Mouse (Mus musculus) forebrain, embryonic 15.5 days (tissue): ENCODE results near the gene Zc3h18. TPM values are rescaled to one million over a fixed set of nuclear protein-coding genes. Genes with fewer than 3 reads are reported as not detected.

Source experiments
- ATAC-seq: fragments of 200-750 bp; cut with Nextera tagmentation; replicated peaks from 2 replicates; pipeline ENCODE4 v1.8.0; 2017; ENCODE audit warnings: mild to moderate bottlenecking, moderate TSS enrichment, moderate library complexity
- H3K27ac ChIP-seq: fragments of 300-500 bp; sonication (generic); replicated peaks from 2 replicates; pipeline ENCODE4 v1.5.1; 2015; ENCODE audit warnings: mild to moderate bottlenecking, inconsistent platforms
- H3K27me3 ChIP-seq: fragments of 300-500 bp; sonication (generic); 2 replicates; pipeline ENCODE4 v1.6.1; 2015; ENCODE audit warnings: inconsistent platforms
- H3K36me3 ChIP-seq: fragments of 300-500 bp; sonication (generic); 2 replicates; pipeline ENCODE4 v1.6.1; 2015; ENCODE audit warnings: mild to moderate bottlenecking, inconsistent platforms
- H3K4me1 ChIP-seq: fragments of 300-500 bp; sonication (generic); 2 replicates; pipeline ENCODE4 v1.6.1; 2015; ENCODE audit warnings: inconsistent platforms
- H3K4me2 ChIP-seq: fragments of 300-500 bp; sonication (generic); replicated peaks from 2 replicates; pipeline ENCODE4 v1.6.1; 2015; ENCODE audit warnings: mild to moderate bottlenecking, inconsistent platforms
- H3K4me3 ChIP-seq: fragments of 300-500 bp; sonication (generic); 2 replicates; pipeline ENCODE4 v1.5.1; 2015; ENCODE audit warnings: mild to moderate bottlenecking, inconsistent platforms
- H3K9ac ChIP-seq: fragments of 300-500 bp; sonication (generic); replicated peaks from 2 replicates; pipeline ENCODE4 v1.6.1; 2015; ENCODE audit warnings: mild to moderate bottlenecking, inconsistent platforms
- H3K9me3 ChIP-seq: fragments of 300-500 bp; sonication (generic); 2 replicates; pipeline ENCODE4 v1.6.1; 2016; ENCODE audit warnings: inconsistent platforms
- WGBS: fragments of 180-500 bp; shearing (Covaris S2); methylation state at CpG from one replicate; pipeline ENCODE4 v1.1.7; 2015; ENCODE audit warnings: mixed read lengths; 5-methylcytosine and 5-hydroxymethylcytosine counted together
- polyA plus RNA-seq: library from polyadenylated mRNA; unstranded; fragments of >200 nt; fragmentation: Nextera tagmentation; extraction: Ambion mirVana; gene quantifications from 2 replicates; pipeline ENCODE4 v1.2.1, GENCODE M21; 2015

The Zc3h18 gene
- polyA plus RNA-seq, 1 experiment from 2014 or later, result 48.4 TPM

DNA sequence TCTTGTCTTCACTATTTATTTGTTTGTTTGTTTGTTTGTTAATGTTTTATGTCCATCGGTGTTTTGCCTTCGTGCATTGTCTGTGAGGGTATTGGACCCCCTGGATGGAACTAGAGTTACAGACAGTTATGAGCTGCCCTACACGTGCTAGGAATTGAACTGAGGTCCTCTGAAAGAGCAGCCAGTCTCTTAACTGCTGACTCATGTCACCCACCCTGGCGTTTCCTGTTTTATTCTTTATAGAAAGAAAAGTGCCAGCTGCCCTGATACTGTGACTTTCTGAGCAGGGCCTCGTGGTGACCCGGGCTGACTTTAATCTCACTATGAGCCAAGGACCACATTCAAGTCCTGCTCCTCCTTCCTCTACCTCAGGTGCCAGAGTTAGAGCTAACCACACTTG, 39.1 kb downstream of the Zc3h18 start:
- no peaks in the 10 kb centered on the region for H3K27me3 ChIP-seq
- H3K27ac ChIP-seq, result no peak overlapping the region
- no peaks in the 10 kb centered on the region for H3K9me3 ChIP-seq
- H3K4me3 ChIP-seq, result no peak overlapping the region
- peaks cover 71% of the 10 kb centered on the region for H3K36me3 ChIP-seq
- no peak overlapping the region for H3K9ac ChIP-seq
- no peak overlapping the region for H3K4me2 ChIP-seq
- WGBS, result 92% methylated on average over 6 of the region's 6 CpGs
- ATAC-seq, result no peak
- H3K4me1 ChIP-seq, result no peaks in the 10 kb centered on the region

DNA sequence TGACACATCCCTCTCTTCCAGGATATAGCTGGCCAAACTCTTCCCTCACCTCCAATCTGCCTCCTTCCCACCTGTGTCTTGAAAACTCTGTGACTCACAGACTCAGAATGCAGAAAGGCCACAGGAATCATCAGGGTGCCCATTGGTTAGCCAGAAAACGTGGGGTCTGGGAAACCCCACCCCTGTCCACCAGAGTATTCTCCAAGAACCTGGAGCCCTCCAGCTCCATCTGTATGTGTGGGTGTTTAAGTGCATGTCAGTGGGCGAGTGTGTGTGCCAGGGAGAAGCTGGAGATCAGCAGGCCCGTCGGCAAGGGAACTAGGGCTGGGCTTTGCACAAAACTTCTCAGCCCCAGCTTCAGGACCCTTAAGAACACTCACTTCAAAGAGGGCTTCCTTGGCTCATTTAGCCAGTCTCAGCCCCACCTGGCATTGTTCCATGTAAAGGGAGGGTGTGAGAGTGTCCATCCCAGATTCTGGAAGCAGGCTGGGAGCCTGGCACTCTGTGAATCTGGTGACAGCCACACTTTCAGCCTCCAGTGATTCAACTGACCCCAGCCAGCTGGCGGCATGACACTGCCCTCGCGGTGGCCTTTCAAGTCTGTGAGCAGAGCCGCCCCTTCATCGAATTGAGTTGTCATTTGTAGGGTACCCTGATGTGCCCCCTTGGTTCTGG, 43.6 kb downstream of the Zc3h18 start:
- no peak for ATAC-seq
- no peak overlapping the region for H3K4me2 ChIP-seq
- H3K27me3 ChIP-seq, result no peaks in the 10 kb centered on the region
- no peak overlapping the region for H3K9ac ChIP-seq
- WGBS, result 60% methylated on average over 9 of the region's 9 CpGs
- no peaks in the 10 kb centered on the region for H3K4me1 ChIP-seq
- H3K36me3 ChIP-seq, result peaks cover 28% of the 10 kb centered on the region
- no peak overlapping the region for H3K4me3 ChIP-seq
- H3K9me3 ChIP-seq, result no peaks in the 10 kb centered on the region
- no peak overlapping the region for H3K27ac ChIP-seq

DNA sequence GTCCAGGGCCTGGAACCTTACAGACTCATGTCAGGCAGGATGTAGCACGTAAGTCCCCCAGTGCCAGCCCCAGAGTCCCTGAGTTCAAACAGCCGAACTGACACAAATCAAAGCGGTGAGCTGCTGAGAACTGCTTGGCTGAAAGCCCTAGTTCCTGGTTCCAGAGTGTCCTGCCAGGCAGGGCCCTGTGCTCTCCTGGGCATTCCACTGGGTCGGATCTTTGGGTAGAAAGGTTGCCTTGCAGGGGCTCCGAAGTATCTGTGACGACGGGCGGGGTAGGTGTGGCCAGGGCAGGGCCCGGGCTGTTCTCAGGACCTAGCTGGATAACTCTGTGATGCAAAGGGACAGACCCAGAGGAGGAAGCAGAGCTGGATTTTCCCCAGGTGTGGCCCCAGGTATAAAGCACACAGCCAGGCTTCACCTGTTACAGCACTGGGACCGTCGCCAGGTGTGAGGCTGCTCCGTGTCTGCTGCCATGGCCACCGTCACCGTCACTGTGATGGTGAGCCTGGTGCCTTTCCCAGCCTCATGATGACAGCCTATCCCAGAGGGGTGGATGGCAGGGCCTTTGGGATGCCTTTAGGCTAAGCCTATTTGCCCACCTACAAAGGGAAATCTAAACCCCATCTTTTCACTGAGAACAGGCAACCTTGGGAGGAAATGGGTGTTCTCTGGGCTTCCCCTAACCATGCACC, 45.1 kb downstream of the Zc3h18 start, which contains the start of gene Il17c:
TSS of gene Il17c (plus strand) at position 645 of the 695 bp plus-strand sequence.
- H3K4me1 ChIP-seq, result no peaks in the 10 kb centered on the region
- no peak within 1 kb of the TSS for H3K4me2 ChIP-seq
- WGBS, result 83% methylated on average over 14 of the region's 14 CpGs
- H3K9ac ChIP-seq, result no peak within 1 kb of the TSS
- H3K4me3 ChIP-seq, result no peak within 1 kb of the TSS
- ATAC-seq, result no peak
- H3K27ac ChIP-seq, result no peak within 1 kb of the TSS
- peaks cover 13% of the 10 kb centered on the region for H3K36me3 ChIP-seq
- no peaks in the 10 kb centered on the region for H3K27me3 ChIP-seq
- no peaks in the 10 kb centered on the region for H3K9me3 ChIP-seq

DNA sequence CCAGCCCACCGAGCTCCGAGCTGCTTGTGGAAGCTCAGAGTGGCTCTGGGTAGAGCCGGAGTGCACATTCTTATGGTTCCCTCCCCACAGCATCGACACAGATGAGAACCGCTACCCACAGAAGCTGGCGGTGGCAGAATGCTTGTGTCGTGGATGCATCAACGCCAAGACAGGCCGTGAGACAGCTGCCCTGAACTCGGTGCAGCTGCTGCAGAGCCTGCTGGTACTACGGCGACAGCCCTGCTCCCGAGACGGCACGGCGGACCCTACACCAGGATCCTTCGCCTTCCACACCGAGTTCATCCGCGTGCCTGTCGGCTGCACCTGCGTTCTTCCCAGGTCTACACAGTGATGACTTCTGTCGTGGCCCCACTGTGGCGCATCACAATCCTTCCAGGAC, 46.8 kb downstream of the Zc3h18 start:
- ATAC-seq, result no peak
- H3K4me2 ChIP-seq, result no peak overlapping the region
- 88% methylated on average over 24 of the region's 24 CpGs for WGBS

DNA sequence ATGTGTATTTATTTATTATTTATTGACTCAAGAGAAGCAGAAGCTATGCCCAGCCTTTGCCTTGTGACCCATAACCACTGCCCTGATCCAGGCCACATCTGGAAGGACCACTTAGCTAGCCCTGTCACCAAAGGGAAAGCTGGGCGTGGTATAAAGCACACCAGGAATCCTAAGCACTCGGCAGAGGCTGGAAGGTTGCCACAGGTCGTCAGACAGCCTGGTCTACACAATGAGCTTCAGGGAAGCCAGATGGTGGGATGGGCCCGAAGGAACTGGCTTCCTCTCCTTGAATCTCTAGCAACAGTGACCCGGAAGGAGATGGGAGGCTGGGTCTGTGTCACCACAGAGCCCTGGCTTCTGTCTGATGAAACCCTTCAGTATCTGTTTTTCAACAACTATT, 47.2 kb downstream of the Zc3h18 start:
- Histone ChIP-seq H3K4me1 (no peaks in the 10 kb centered on the region), H3K9me3 (no peaks in the 10 kb centered on the region), H3K9ac (no peak overlapping the region), H3K36me3 (no peaks in the 10 kb centered on the region), H3K4me3 (no peak overlapping the region), H3K27me3 (no peaks in the 10 kb centered on the region), H3K27ac (no peak overlapping the region), H3K4me2 (no peak overlapping the region)
- no peak for ATAC-seq
- WGBS, result 46% methylated on average over 5 of the region's 5 CpGs

More for the DNA sequence above, 46.8 kb downstream of the Zc3h18 start:
- H3K9ac ChIP-seq, result no peak overlapping the region
- H3K4me1 ChIP-seq, result no peaks in the 10 kb centered on the region
- H3K27me3 ChIP-seq, result no peaks in the 10 kb centered on the region
- H3K27ac ChIP-seq, result no peak overlapping the region
- H3K9me3 ChIP-seq, result no peaks in the 10 kb centered on the region
- H3K4me3 ChIP-seq, result no peak overlapping the region
- 0 out of 2 replicates have a peak, but pooled peaks cover 3% of the 10 kb centered on the region for H3K36me3 ChIP-seq

DNA sequence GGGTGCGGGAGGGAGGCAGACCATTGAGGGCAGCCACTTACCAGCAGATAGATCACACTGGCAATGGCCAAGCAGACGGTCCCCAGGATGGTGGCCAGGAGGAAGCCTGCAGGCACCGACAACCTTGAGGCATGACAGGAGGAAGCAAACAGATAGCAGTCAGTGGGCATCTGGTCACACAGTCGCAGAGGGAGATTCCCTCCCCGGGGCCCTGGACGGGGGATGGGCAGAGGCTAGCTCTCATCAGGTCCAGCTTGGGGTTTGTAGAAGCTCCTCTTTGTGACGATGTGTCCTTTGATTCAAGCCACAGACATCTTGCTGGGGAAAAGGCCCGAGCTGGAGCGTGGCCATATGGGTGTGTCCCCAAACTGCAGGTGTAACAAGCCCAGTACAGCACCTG, 49.7 kb downstream of the Zc3h18 start:
- no peaks in the 10 kb centered on the region for H3K27me3 ChIP-seq
- no peaks in the 10 kb centered on the region for H3K36me3 ChIP-seq
- WGBS, result 83% methylated on average over 9 of the region's 9 CpGs
- H3K27ac ChIP-seq, result no peak overlapping the region
- no peak for ATAC-seq
- no peak overlapping the region for H3K9ac ChIP-seq
- H3K4me3 ChIP-seq, result no peak overlapping the region
- H3K4me2 ChIP-seq, result no peak overlapping the region
- no peaks in the 10 kb centered on the region for H3K9me3 ChIP-seq
- H3K4me1 ChIP-seq, result no peaks in the 10 kb centered on the region

DNA sequence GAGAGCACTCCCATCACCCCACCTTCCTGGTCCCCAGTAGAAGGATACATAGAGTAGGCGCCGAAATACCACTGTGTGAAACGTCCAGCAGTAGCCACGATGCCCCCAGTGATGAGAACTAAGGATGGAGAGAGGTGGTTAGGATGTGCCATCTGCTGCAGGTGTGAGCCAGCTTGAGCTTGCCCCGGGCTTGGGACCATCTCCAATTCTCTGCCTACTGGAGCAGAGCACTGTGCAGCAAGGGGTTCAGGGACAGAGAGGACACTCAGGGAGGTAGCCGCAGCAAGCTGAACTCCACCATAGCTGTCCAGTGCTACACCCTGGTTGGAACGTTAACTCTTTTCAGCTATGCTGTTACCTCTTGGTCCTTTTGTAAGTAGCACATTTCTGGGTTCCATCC, 51.2 kb downstream of the Zc3h18 start:
- ATAC-seq, result no peak
- Histone ChIP-seq H3K9me3 (no peaks in the 10 kb centered on the region), H3K4me3 (no peak overlapping the region), H3K9ac (no peak overlapping the region), H3K27ac (no peak overlapping the region), H3K4me2 (no peak overlapping the region), H3K36me3 (no peaks in the 10 kb centered on the region), H3K4me1 (peaks cover 6% of the 10 kb centered on the region), H3K27me3 (no peaks in the 10 kb centered on the region)
- 89% methylated on average over 7 of the region's 7 CpGs for WGBS

DNA sequence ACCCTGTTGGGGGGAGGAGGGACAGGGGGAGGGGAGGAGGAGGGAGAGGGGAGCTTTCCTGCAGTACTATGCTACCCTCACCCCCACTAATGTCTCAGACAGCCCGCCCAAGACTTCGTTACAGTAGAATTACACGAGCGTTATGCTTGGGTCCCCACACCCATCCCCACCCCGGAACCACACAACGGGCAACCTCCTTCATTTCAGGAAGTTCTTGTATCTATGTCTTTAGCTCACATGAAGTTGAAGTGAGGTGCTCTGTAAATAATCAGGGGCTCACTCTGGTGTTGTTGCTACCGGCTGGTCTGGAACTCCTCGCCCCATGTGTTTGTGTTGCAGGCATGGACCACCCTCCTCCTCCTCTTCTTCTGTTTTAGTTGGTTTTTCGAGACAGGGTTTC, 51.8 kb downstream of the Zc3h18 start:
- Histone ChIP-seq H3K27ac (no peak overlapping the region), H3K27me3 (no peaks in the 10 kb centered on the region), H3K36me3 (no peaks in the 10 kb centered on the region), H3K4me1 (peaks cover 11% of the 10 kb centered on the region), H3K4me3 (no peak overlapping the region), H3K9me3 (no peaks in the 10 kb centered on the region), H3K4me2 (no peak overlapping the region), H3K9ac (no peak overlapping the region)
- ATAC-seq, result no peak
- 91% methylated on average over 9 of the region's 9 CpGs for WGBS

DNA sequence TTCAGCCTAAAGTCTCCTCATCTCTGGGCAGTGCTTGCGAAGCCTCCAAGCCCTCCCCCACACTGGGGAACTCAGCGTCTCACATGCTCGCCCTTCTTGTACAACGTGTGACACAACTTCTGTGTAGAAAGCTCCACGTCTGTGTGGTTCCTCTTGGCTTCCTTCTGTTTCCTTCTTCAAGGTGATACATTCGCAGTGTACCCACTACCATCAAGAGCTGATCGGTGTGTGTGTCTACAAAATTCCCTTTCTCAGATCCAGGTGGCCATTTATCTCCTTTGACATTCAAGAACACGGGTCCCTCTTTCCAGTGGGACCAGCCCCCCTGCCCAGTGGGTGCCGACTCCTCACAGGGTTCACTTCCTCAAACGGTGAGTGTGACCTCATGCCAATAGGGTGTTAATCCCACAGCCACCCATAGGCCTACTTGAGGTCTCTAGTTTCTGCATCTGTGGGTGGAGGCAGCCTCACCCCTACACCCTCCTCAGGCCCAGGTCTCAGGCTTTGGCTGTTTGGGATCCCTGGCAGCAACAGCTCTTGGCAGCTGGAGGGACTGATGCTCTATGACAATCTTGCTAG, 53.7 kb downstream of the Zc3h18 start:
- H3K4me3 ChIP-seq, result no peak overlapping the region
- WGBS, result 86% methylated on average over 10 of the region's 10 CpGs

DNA sequence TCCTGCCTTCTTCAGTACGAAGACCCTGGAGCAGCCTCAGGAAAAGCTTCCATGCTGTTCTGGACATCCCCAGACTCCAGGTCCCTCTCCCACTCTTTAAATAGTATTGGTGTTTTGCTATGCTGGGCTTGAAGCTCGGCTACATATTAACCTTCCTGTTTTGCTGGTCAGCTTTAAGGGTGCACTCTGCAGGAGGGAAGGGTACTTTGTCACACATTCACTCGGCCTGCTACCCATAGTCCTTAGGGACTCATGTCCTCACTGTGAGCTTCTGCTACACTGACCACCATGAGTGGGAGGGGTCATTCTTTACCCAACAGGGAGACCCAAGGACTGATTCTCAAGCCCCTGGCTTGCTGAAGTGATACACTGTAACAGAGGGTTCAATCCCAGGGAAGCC, 54.2 kb downstream of the Zc3h18 start:
- H3K4me2 ChIP-seq, result no peak overlapping the region

More for the DNA sequence above, 53.7 kb downstream of the Zc3h18 start:
- Histone ChIP-seq H3K4me2 (no peak overlapping the region), H3K9ac (no peak overlapping the region), H3K9me3 (no peaks in the 10 kb centered on the region), H3K4me1 (peaks cover 11% of the 10 kb centered on the region), H3K27me3 (no peaks in the 10 kb centered on the region), H3K27ac (no peak overlapping the region), H3K36me3 (peaks cover 9% of the 10 kb centered on the region)
- no peak for ATAC-seq

DNA sequence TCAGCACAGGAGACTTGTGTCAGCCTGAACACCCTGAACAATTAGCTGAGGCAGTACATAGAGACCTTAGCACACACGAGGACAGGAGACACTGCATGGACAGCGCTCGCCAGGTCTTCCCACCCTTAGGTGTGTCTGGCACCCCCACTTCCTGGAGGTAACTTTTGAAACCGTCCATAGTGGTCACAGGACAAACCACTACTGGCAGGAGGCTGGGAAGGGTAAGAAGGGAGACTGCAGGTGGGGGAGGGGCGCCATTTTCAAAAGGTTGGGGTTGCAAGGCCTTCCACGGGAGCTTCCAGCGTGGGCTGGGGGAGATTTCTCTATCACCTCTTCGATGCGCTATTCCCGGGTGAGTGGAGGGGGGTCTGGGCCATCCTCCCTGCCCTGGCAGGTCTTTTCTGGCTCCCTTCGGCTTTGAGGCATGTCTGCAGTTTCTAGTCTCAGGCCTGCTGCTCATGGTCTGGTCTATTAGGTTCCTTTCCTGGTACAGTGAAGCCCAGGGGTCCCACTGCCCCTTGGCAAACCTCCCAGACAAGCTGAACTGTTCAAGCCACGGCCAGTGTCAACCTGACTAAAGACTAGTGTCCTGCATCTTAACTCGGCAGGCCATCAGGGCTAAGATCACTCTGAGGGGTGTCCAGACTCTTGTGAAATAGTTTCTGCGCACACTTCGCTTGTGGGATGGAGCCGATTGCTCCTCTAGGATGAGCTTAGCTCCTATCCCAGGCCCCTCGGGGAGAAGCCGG, 55.5 kb downstream of the Zc3h18 start:
- no peaks in the 10 kb centered on the region for H3K27me3 ChIP-seq
- peak overlapping the region; percentile 18; the same call in 1 of the 2 replicates for H3K9ac ChIP-seq
- peaks cover 11% of the 10 kb centered on the region for H3K4me1 ChIP-seq
- peaks cover 26% of the 10 kb centered on the region for H3K36me3 ChIP-seq
- H3K27ac ChIP-seq, result no peak overlapping the region
- peak overlapping the region; percentile 35 for H3K4me3 ChIP-seq
- H3K9me3 ChIP-seq, result no peaks in the 10 kb centered on the region
- no peak for ATAC-seq
- 38% methylated on average over 18 of the region's 18 CpGs for WGBS
- H3K4me2 ChIP-seq, result peak overlapping the region; percentile 57

More for the DNA sequence above, 54.2 kb downstream of the Zc3h18 start:
- no peak for ATAC-seq
- WGBS, result 85% methylated on average over 3 of the region's 3 CpGs
- peaks cover 14% of the 10 kb centered on the region for H3K36me3 ChIP-seq
- H3K9ac ChIP-seq, result no peak overlapping the region
- H3K4me3 ChIP-seq, result no peak overlapping the region
- no peaks in the 10 kb centered on the region for H3K9me3 ChIP-seq
- H3K27ac ChIP-seq, result no peak overlapping the region
- H3K4me1 ChIP-seq, result peaks cover 11% of the 10 kb centered on the region
- H3K27me3 ChIP-seq, result no peaks in the 10 kb centered on the region
